Mouse (Mus musculus): ENCODE measurements around the gene Trim14. TPM values are rescaled to one million over a fixed set of nuclear protein-coding genes. Genes with fewer than 3 reads are reported as not detected.

The Trim14 gene
- polyA plus RNA-seq (2017; shearing (Covaris generic)): 45.5 TPM

DNA sequence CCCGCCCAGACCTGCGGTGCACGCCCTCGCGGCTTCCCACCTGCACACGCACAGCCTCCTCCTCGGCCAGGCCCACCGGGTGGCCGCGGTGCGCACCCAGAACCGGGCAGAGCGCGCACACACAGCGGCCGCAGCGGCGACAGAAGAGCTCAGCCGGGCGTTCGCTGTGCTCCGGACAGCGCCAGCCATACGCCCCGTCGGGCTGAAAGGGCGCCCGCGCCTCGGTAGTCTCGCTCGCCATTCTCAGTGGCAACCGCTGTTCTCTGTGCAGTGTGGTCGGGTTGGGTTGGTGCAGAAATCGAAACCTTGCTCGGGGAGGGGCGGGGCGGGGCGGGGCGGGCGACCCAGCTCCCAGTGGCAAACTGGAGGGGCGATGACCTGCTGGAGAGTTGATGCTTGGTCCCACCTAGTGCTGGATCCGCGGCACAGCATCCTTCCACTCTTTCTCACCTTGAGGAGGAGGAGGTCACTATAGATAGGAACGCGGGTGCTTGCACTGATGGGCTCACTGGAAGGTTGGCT, at the start of gene Trim14:
TSS of gene Trim14 (minus strand) at position 302 of the 522 bp plus-strand sequence.

DNA sequence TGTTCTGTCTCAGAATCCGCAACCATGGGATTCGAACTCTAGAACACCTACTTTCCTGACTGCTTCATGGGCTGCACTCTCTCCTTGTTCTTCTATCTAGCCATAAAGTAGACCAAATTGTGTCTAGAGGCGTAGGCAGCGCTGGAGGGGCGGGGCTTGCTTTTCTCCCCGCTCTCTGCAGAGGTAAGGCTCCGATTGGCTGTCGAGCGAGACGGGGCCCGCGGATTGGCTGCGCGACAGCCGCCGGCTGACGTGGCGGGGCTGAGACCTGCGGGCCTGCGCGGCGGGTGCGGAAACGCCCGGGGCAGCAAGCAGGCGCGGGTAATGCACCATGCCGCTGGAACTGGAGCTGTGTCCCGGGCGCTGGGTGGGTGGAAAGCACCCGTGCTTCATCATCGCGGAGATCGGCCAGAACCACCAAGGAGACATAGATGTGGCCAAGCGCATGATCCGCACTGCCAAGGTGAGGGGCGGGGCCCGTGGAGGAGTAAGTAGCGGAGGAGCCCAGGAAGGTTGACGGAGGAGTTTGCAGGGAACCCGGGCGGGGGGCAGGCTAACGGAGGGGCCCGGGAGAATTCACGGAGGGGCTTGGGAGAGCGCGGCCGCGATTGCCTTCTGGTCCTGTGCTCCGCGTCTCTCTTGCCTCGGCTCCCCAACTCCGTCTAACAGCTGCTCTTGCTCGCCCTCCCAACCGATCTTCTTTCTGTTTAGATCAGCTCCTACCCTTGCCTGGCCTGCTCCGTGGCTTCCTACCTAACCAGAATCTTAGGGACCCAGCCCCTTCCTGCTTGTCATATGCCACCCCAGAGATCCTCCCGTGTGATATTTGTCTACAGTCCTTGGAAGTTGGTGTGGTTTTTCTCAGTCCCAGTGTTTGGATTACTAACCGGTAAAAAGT, 46.7 kb downstream of the Trim14 start, which contains the start of gene Nans:
TSS of gene Nans (plus strand) at position 221 of the 898 bp plus-strand sequence.

DNA sequence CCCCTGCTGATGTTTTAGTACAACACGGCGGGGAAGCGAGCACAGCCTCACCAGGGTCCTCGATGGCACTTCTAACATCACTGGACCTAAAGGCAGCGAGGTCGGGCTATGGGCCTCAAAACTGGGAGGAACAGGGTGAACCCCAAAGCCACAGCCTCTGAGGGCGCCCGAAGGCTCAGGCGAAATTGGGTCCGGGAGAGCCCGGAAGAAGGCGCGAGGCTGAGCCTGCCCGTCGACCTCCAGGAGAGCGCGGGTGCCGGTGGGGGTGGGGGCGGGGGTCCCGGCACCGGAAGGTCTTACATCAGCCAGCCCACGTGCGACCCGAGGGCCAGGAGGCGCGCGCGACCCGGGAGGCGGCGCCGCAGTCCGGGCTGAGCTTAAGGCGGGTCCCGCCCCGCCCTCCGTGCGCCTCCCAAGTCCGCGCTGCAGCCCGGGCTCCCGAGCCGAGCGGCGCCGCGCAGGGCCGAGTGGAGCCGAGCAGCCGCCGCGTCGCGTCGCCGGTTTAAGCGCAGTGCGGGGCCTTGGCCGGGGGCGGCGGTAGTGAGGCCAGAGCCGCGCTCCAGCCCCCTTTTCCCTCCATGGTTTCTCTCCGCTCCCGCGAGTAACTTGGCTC, 85.3 kb downstream of the Trim14 start, which contains the start of gene Anp32b:
TSS of gene Anp32b (plus strand) at position 384 of the 613 bp plus-strand sequence.

Other genes with a start within 250 kb of the Trim14 start
- 0.27 TPM for gene Foxe1, start 192.5 kb downstream of the Trim14 start, polyA plus RNA-seq (2017; shearing (Covaris generic))
- 23.5 TPM for gene Trmo, start 146.7 kb downstream of the Trim14 start, polyA plus RNA-seq (2017; shearing (Covaris generic))
- gene Hemgn, start 122.6 kb downstream of the Trim14 start, polyA plus RNA-seq (2017; shearing (Covaris generic)): 0.22 TPM
- 105 TPM for gene Anp32b, start 85.2 kb downstream of the Trim14 start, polyA plus RNA-seq (2017; shearing (Covaris generic))
- gene Nans, start 46.9 kb downstream of the Trim14 start, polyA plus RNA-seq (2017; shearing (Covaris generic)): 57.5 TPM
- gene Coro2a, start 66.1 kb upstream of the Trim14 start, polyA plus RNA-seq (2017; shearing (Covaris generic)): 58.1 TPM
- 1.0 TPM for gene Tbc1d2, start 114.1 kb upstream of the Trim14 start, polyA plus RNA-seq (2017; shearing (Covaris generic))

Measured in effector memory CD4-positive, alpha-beta T cell, adult 7 months (primary cell).